In the genomic region with DNA sequence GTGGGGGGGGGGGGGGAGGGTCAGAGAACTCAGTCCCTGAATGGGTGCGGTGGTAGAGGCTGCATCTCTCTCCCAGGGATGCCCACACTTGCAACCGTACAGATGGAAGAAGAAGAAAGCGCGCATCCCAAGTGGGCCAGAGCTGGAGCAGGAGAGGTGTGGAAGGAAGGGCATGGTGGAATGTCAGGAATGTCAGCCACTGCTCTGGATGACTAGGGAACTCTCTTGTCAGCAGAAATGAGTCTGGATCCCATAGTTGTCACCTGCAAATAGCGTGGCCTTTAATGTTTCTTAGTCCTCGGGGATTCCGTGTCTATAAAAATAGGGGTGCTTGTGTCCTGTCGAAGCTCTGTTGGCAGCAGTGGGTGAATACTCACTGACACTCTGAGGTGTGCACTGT, we compare ENCODE assay signal across 19 mouse cellular contexts. TPM values are rescaled to one million over a fixed set of nuclear protein-coding genes. Genes with fewer than 3 reads are reported as not detected.
"Had no signal": no experiment of that assay in that cellular context is flagged by ENCODE, and none has a peak within 500 bp of the region (broad histone marks: within the 10 kb centered on the region; RNA-seq: fewer than 3 reads in every experiment).

No protein-coding gene starts in this region.

- H3K27me3 ChIP-seq: limb, embryonic 15.5 days; midbrain, embryonic 13.5 days; stomach, embryonic 15.5 days had no signal

- H3K4me1 ChIP-seq: limb, embryonic 15.5 days; midbrain, embryonic 13.5 days; stomach, embryonic 15.5 days had no signal

- H3K9ac ChIP-seq: limb, embryonic 15.5 days; liver, embryonic 13.5 days; midbrain, embryonic 13.5 days; stomach, embryonic 15.5 days had no signal

- H3K36me3 ChIP-seq: limb, embryonic 15.5 days; liver, embryonic 13.5 days; midbrain, embryonic 13.5 days; stomach, embryonic 15.5 days had no signal

- ATAC-seq: midbrain, embryonic 13.5 days had no signal

- H3K9me3 ChIP-seq: limb, embryonic 15.5 days; liver, embryonic 13.5 days; midbrain, embryonic 13.5 days; stomach, embryonic 15.5 days had no signal

- DNase-seq: liver, embryonic 13.5 days; lung, adult 18-20 months; right cerebral cortex, postnatal 14 days; thymus, adult 2 months; thymus, postnatal 25 days had no signal

- H3K4me3 ChIP-seq: left cerebral cortex, adult 2 months; limb, embryonic 15.5 days; liver, embryonic 13.5 days; midbrain, embryonic 13.5 days; stomach, embryonic 15.5 days had no signal

- H3K27ac ChIP-seq: kidney, postnatal 0 days; left cerebral cortex, adult 2 months; liver, embryonic 13.5 days; midbrain, embryonic 13.5 days; stomach, embryonic 15.5 days had no signal

- H3K4me2 ChIP-seq: limb, embryonic 15.5 days; liver, embryonic 13.5 days; midbrain, embryonic 13.5 days; stomach, embryonic 15.5 days had no signal

RNA-seq across cellular contexts. Expression of a gene that starts 14.6 kb away (rescaled TPM):
- total RNA-seq: layer of hippocampus, postnatal 25 days; left cerebral cortex, adult 2 months; left cerebral cortex, postnatal 25 days; megakaryocyte-erythroid progenitor cell, adult 5-6 weeks; midbrain, postnatal 0 days had no signal
- polyA plus RNA-seq: kidney, postnatal 0 days; limb, embryonic 11.5 days; limb, embryonic 15.5 days; lung, embryonic 16.5 days; midbrain, embryonic 13.5 days; midbrain, postnatal 0 days; neural tube, embryonic 14.5 days; testis, adult 2 months; urinary bladder, adult 2 months had no signal

RNA-seq across cellular contexts. Expression of a gene that starts 22.3 kb away (rescaled TPM):
- total RNA-seq: layer of hippocampus, postnatal 25 days; left cerebral cortex, adult 2 months; left cerebral cortex, postnatal 25 days; midbrain, postnatal 0 days had no signal
- polyA plus RNA-seq: kidney, postnatal 0 days; lung, embryonic 16.5 days; midbrain, postnatal 0 days; neural tube, embryonic 14.5 days; testis, adult 2 months had no signal
